Mouse (Mus musculus) embryonic facial prominence, embryonic 11.5 days (tissue): ENCODE data around the gene Wdr11. TPM values are rescaled to one million over a fixed set of nuclear protein-coding genes. Genes with fewer than 3 reads are reported as not detected.
A peak's percentile ranks its signal among the peaks of the same experiment; 100 is the strongest.

Experiments used
- ATAC-seq: fragments of 200-750 bp; cut with Nextera tagmentation; replicated peaks from 2 replicates; pipeline ENCODE4 v1.8.0; 2017; ENCODE audit warnings: low read depth; ENCODE audit not compliant: insufficient number of reproducible peaks, low FRiP score, low TSS enrichment
- DNase-seq: peaks from one replicate; pipeline ENCODE4 v3.0.0-alpha.2; 2015; ENCODE audit warnings: low spot score
- H3K27ac ChIP-seq: fragments of 300-500 bp; sonication (generic); replicated peaks from 2 replicates; pipeline ENCODE4 v1.5.1; 2014; ENCODE audit warnings: mild to moderate bottlenecking, low read depth, low read length, control low read depth
- H3K27me3 ChIP-seq: fragments of 300-500 bp; sonication (generic); 2 replicates; pipeline ENCODE4 v1.6.1; 2014; ENCODE audit warnings: mild to moderate bottlenecking, low read length, moderate library complexity, mixed read lengths; ENCODE audit not compliant: control insufficient read depth, insufficient read depth
- H3K36me3 ChIP-seq: fragments of 300-500 bp; sonication (generic); replicated peaks from 2 replicates; pipeline ENCODE4 v1.6.1; 2014; ENCODE audit warnings: low read depth, mild to moderate bottlenecking, low read length, moderate library complexity, mixed read lengths; ENCODE audit not compliant: control insufficient read depth, insufficient read depth
- H3K4me1 ChIP-seq: fragments of 300-500 bp; sonication (generic); 2 replicates; pipeline ENCODE4 v1.6.1; 2014; ENCODE audit warnings: low read length, mixed read lengths; ENCODE audit not compliant: control insufficient read depth, insufficient read depth
- H3K4me2 ChIP-seq: fragments of 300-500 bp; sonication (generic); 2 replicates; pipeline ENCODE4 v1.6.1; 2014; ENCODE audit warnings: low read depth, mild to moderate bottlenecking, control low read depth, low read length, moderate library complexity
- H3K4me3 ChIP-seq: fragments of 300-500 bp; sonication (generic); 2 replicates; pipeline ENCODE4 v1.5.1; 2014; ENCODE audit warnings: low read depth, low read length, control low read depth
- H3K9ac ChIP-seq: fragments of 300-500 bp; sonication (generic); replicated peaks from 2 replicates; pipeline ENCODE4 v1.6.1; 2014; ENCODE audit warnings: mild to moderate bottlenecking, control low read depth, low read length
- H3K9me3 ChIP-seq: fragments of 300-500 bp; sonication (generic); replicated peaks from 2 replicates; pipeline ENCODE4 v1.6.1; 2016; ENCODE audit warnings: mild to moderate bottlenecking, low read length, inconsistent platforms, mixed read lengths; ENCODE audit not compliant: control insufficient read depth
- WGBS: fragments of 180-500 bp; shearing (Covaris S2); extraction: QIAGEN DNeasy Blood & Tissue Kit; methylation state at CpG from one replicate; pipeline ENCODE4 v1.1.7; 2014; 5-methylcytosine and 5-hydroxymethylcytosine counted together
- polyA plus RNA-seq: library from polyadenylated mRNA; unstranded; fragments of >200 nt; fragmentation: Nextera tagmentation; extraction: Ambion mirVana; gene quantifications from 2 replicates; pipeline ENCODE4 v1.2.1, GENCODE M21; 2014

Wdr11 gene
- polyA plus RNA-seq, 1 experiment from 2014 or later, result 43.3 TPM

GRCm38 (mm10) chr7:129643290-129643689 lies 51.6 kb downstream of the Wdr11 start:
- H3K4me1 ChIP-seq, result no peaks in the 10 kb centered on the region
- no peak overlapping the region for H3K4me3 ChIP-seq
- no peak for ATAC-seq
- H3K9me3 ChIP-seq, result no peaks in the 10 kb centered on the region
- no peak overlapping the region for H3K4me2 ChIP-seq
- no peak overlapping the region for H3K9ac ChIP-seq
- H3K27me3 ChIP-seq, result no peaks in the 10 kb centered on the region
- 95% methylated on average over 4 of the region's 4 CpGs for WGBS
- H3K27ac ChIP-seq, result no peak overlapping the region
- DNase-seq, result no peak
- H3K36me3 ChIP-seq, result no peaks in the 10 kb centered on the region

- 79% methylated on average over 7 of the region's 7 CpGs for WGBS
- Histone ChIP-seq H3K36me3 (no peaks in the 10 kb centered on the region), H3K4me3 (no peak overlapping the region), H3K4me2 (no peak overlapping the region), H3K4me1 (no peaks in the 10 kb centered on the region), H3K27ac (no peak overlapping the region), H3K9me3 (no peaks in the 10 kb centered on the region), H3K27me3 (no peaks in the 10 kb centered on the region), H3K9ac (no peak overlapping the region)
- DNase-seq (no peak), ATAC-seq (no peak)
These were observed 56.1 kb downstream of the Wdr11 start for GRCm38 (mm10) chr7:129647798-129648197.

- Histone ChIP-seq H3K27me3 (no peaks in the 10 kb centered on the region), H3K9me3 (no peaks in the 10 kb centered on the region), H3K9ac (no peak overlapping the region), H3K4me3 (no peak overlapping the region), H3K4me2 (no peak overlapping the region), H3K4me1 (no peaks in the 10 kb centered on the region), H3K36me3 (no peaks in the 10 kb centered on the region), H3K27ac (no peak overlapping the region)
- DNase-seq (peak; percentile 95), ATAC-seq (no peak; the same call in 1 of the 2 replicates)
- WGBS, result 4% methylated on average over 6 of the region's 6 CpGs
These were observed 57.3 kb downstream of the Wdr11 start for GRCm38 (mm10) chr7:129648938-129649337.

- H3K4me3 ChIP-seq, result no peak overlapping the region
- no peaks in the 10 kb centered on the region for H3K36me3 ChIP-seq
- WGBS, result 87% methylated on average over 5 of the region's 5 CpGs
- H3K9ac ChIP-seq, result no peak overlapping the region
- DNase-seq, result no peak
- ATAC-seq, result no peak
- H3K4me1 ChIP-seq, result no peaks in the 10 kb centered on the region; the same call in 1 of the 2 replicates
- H3K4me2 ChIP-seq, result no peak overlapping the region
- 0 out of 2 replicates have a peak, but pooled peaks cover 2% of the 10 kb centered on the region for H3K27me3 ChIP-seq
- H3K9me3 ChIP-seq, result no peaks in the 10 kb centered on the region
- H3K27ac ChIP-seq, result no peak overlapping the region
These were observed 59.1 kb downstream of the Wdr11 start for GRCm38 (mm10) chr7:129650717-129651116.

GRCm38 (mm10) chr7:129651781-129652180 lies 60.1 kb downstream of the Wdr11 start:
- H3K27ac ChIP-seq, result peak overlapping the region; percentile 28; the same call in 1 of the 2 replicates
- no peaks in the 10 kb centered on the region for H3K36me3 ChIP-seq
- no peak overlapping the region for H3K9ac ChIP-seq
- H3K4me3 ChIP-seq, result no peak overlapping the region
- 0 out of 2 replicates have a peak, but pooled peaks cover 2% of the 10 kb centered on the region for H3K27me3 ChIP-seq
- H3K4me1 ChIP-seq, result no peaks in the 10 kb centered on the region; the same call in 1 of the 2 replicates
- DNase-seq (no peak), ATAC-seq (no peak)
- H3K9me3 ChIP-seq, result no peaks in the 10 kb centered on the region
- H3K4me2 ChIP-seq, result no peak overlapping the region
- 58% methylated on average over 7 of the region's 7 CpGs for WGBS

GRCm38 (mm10) chr7:129652901-129653460 lies 61.3 kb downstream of the Wdr11 start:
- Histone ChIP-seq H3K9me3 (no peaks in the 10 kb centered on the region), H3K27me3 (0 out of 2 replicates have a peak, but pooled peaks cover 2% of the 10 kb centered on the region), H3K4me2 (no peak overlapping the region), H3K4me3 (no peak overlapping the region), H3K4me1 (no peaks in the 10 kb centered on the region; the same call in 1 of the 2 replicates), H3K9ac (no peak overlapping the region), H3K27ac (no peak overlapping the region), H3K36me3 (no peaks in the 10 kb centered on the region)
- no peak for ATAC-seq
- no peak for DNase-seq
- WGBS, result 48% methylated on average over 9 of the region's 9 CpGs

- DNase-seq (peak; percentile 87), ATAC-seq (peak; percentile 30)
- H3K9ac ChIP-seq, result no peak overlapping the region
- no peak overlapping the region for H3K27ac ChIP-seq
- 9% methylated on average over 11 of the region's 11 CpGs for WGBS
- H3K9me3 ChIP-seq, result no peaks in the 10 kb centered on the region
- H3K4me3 ChIP-seq, result no peak overlapping the region
- no peaks in the 10 kb centered on the region for H3K36me3 ChIP-seq
- H3K4me1 ChIP-seq, result no peaks in the 10 kb centered on the region; the same call in 1 of the 2 replicates
- no peak overlapping the region for H3K4me2 ChIP-seq
- H3K27me3 ChIP-seq, result 0 out of 2 replicates have a peak, but pooled peaks cover 2% of the 10 kb centered on the region
These were observed 62.2 kb downstream of the Wdr11 start for GRCm38 (mm10) chr7:129653791-129654271.

GRCm38 (mm10) chr7:129654923-129655322 lies 63.3 kb downstream of the Wdr11 start:
- Histone ChIP-seq H3K27ac (no peak overlapping the region), H3K36me3 (no peaks in the 10 kb centered on the region), H3K9ac (no peak overlapping the region), H3K27me3 (0 out of 2 replicates have a peak, but pooled peaks cover 2% of the 10 kb centered on the region), H3K4me2 (no peak overlapping the region), H3K4me3 (no peak overlapping the region), H3K4me1 (no peaks in the 10 kb centered on the region; the same call in 1 of the 2 replicates), H3K9me3 (no peaks in the 10 kb centered on the region)
- no peak for DNase-seq
- WGBS, result 62% methylated on average over 12 of the region's 12 CpGs
- ATAC-seq, result no peak
